Mouse (Mus musculus): Measurements from ENCODE around the gene Spag7.

- TF ChIP-seq CTCF (IDR thresholded peaks at IDR 0.05; ENCODE audit: borderline replicate concordance, control insufficient read depth, extremely low read depth, insufficient read depth, low read length, poor library complexity) (no peak), POLR2A (IDR thresholded peaks at IDR 0.05; ENCODE audit: control insufficient read depth, extremely low read depth, insufficient read depth, low read length, poor library complexity) (no peak)
Observed at GRCm38 (mm10) chr11:70671333-70672047, 2.3 kb upstream of the Spag7 start.

All from thymus, adult 2 months (tissue).